Mouse (Mus musculus) monocyte, adult 59 days (primary cell): ENCODE results near the gene Lilr4b. TPM values are rescaled to one million over a fixed set of nuclear protein-coding genes. Genes with fewer than 3 reads are reported as not detected.

Source experiments
- total RNA-seq, 2 experiments: library from RNA; stranded (reverse); gene quantifications; one replicate each; pipeline ENCODE4 v1.2.4; 2023

The Lilr4b gene
- 100 to 1,000 TPM; 511 to 579 TPM for total RNA-seq

DNA sequence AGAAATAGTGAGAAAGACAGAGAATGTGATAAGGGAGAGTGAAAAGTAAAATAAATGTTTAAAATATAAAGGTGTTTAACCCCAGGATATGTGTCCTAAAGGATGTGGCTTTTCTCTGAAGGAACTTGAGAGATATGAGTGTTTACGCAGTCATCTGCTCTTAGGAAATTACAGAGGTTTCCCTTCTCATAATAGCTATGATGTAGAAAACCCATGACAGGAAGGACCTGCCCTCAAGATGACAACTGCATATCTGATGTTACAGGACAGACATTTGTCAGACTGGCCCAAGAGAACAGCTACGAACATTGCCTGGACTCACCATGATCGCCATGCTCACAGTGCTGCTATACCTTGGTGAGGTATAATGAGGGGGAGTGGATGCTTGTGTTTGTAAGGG, at the start of gene Lilr4b, which contains the start of gene Gm49339:
Lilr4b (plus strand) TSS at position 236 of the 400 bp plus-strand sequence.
Gm49339 (plus strand) TSS at position 216 of the 400 bp plus-strand sequence.

DNA sequence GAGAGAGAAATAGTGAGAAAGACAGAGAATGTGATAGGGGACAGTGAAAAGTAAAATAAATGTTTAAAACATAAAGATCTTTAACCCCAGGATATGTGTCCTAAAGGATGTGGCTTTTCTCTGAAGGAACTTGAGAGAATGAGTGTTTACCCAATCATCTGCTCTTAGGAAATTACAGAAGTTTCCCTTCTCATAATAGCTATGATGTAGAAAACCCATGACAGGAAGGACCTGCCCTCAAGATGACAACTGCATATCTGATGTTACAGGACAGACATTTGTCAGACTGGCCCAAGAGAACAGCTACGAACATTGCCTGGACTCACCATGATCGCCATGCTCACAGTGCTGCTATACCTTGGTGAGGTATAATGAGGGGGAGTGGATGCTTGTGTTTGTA, 10.3 kb downstream of the Lilr4b start, which contains the start of gene Lilrb4a:
Lilrb4a (plus strand) TSS at position 266 of the 400 bp plus-strand sequence.

Other genes with a start within 250 kb of the Lilr4b start
- gene Gm49339, start within 50 bp of the Lilr4b start, total RNA-seq = 100 to 1,000 TPM; 144 to 171 TPM
- 100 to 1,000 TPM; 634 to 849 TPM for gene Lilrb4a, start 10.3 kb downstream of the Lilr4b start, total RNA-seq
- gene Fam162b, start 109.9 kb downstream of the Lilr4b start, total RNA-seq = not detected
- gene Gprc6a, start 150.8 kb downstream of the Lilr4b start, total RNA-seq = not detected
- gene Rfx6, start 197.1 kb downstream of the Lilr4b start, total RNA-seq = not detected